Mouse (Mus musculus) lung, postnatal 4 days (tissue): ENCODE measurements around the gene Psenen.

ENCODE experiments used
- DNase-seq, 2 experiments: peaks; one replicate each; pipeline ENCODE4 v3.0.0; 2021

The Psenen gene

GRCm38 (mm10) chr7:30563117-30563905, at the start of gene Psenen, which contains the start of the genes U2af1l4 and Gm49396:
Gene Psenen, minus strand, starts transcription at chr7:30563627.
Gene U2af1l4, plus strand, starts transcription at chr7:30563301.
Gene Gm49396, plus strand, starts transcription at chr7:30563344.
- peak; percentile 97 for DNase-seq

GRCm38 (mm10) chr7:30612654-30613402, 49.4 kb upstream of the Psenen start, which contains the start of gene Upk1a:
Gene Upk1a, minus strand, starts transcription at chr7:30612847.
- DNase-seq, result no peak

- no peak for DNase-seq
Observed at GRCm38 (mm10) chr7:30610043-30610442, 46.6 kb upstream of the Psenen start.

- DNase-seq, result no peak
Observed at GRCm38 (mm10) chr7:30608476-30608875, 45.0 kb upstream of the Psenen start.

- DNase-seq, result peak; percentile 77 to 79
Observed at GRCm38 (mm10) chr7:30607706-30608309, 44.4 kb upstream of the Psenen start.

GRCm38 (mm10) chr7:30604944-30605343, 41.5 kb upstream of the Psenen start:
- DNase-seq, result no peak

GRCm38 (mm10) chr7:30604424-30604823, 41.0 kb upstream of the Psenen start:
- DNase-seq, result no peak

- DNase-seq, result peak; percentile 75 to 90
Observed at GRCm38 (mm10) chr7:30602583-30602982, 39.2 kb upstream of the Psenen start.

GRCm38 (mm10) chr7:30600651-30601050, 37.2 kb upstream of the Psenen start:
- DNase-seq, result peak; percentile 76 to 88

- DNase-seq, result peak; percentile 94 to 97
Observed at GRCm38 (mm10) chr7:30599933-30600353, 36.5 kb upstream of the Psenen start.

GRCm38 (mm10) chr7:30598786-30599185, 35.4 kb upstream of the Psenen start, which contains the start of gene Zbtb32:
Gene Zbtb32, minus strand, starts transcription at chr7:30598909.
- DNase-seq, result no peak

- peak; percentile 41 to 42 for DNase-seq
Observed at GRCm38 (mm10) chr7:30596811-30597210, 33.4 kb upstream of the Psenen start.

- no peak for DNase-seq
Observed at GRCm38 (mm10) chr7:30596093-30596492, 32.7 kb upstream of the Psenen start.

- DNase-seq, result no peak
Observed at GRCm38 (mm10) chr7:30594510-30595024, 31.1 kb upstream of the Psenen start.

- DNase-seq, result no peak
Observed at GRCm38 (mm10) chr7:30593579-30594509, 30.4 kb upstream of the Psenen start.

- DNase-seq, result no peak
Observed at GRCm38 (mm10) chr7:30592772-30593423, 29.5 kb upstream of the Psenen start.

GRCm38 (mm10) chr7:30591605-30591951, 28.2 kb upstream of the Psenen start:
- no peak for DNase-seq

GRCm38 (mm10) chr7:30590927-30591604, 27.6 kb upstream of the Psenen start:
- DNase-seq, result no peak

- peak; percentile 85 to 90 for DNase-seq
Observed at GRCm38 (mm10) chr7:30589435-30590301, 26.2 kb upstream of the Psenen start.
